Mouse (Mus musculus): ENCODE results near the gene Capza2. TPM values are rescaled to one million over a fixed set of nuclear protein-coding genes. Genes with fewer than 3 reads are reported as not detected.

Capza2 gene
- polyA plus RNA-seq, 1 experiment: 51.5 TPM

- TF ChIP-seq MYOG (IDR thresholded peaks at IDR 0.05; ENCODE audit: control insufficient read depth, extremely low read depth, insufficient read length): no peak
- TF ChIP-seq MYOD1 (IDR thresholded peaks at IDR 0.05; ENCODE audit: control insufficient read depth, insufficient read length, low read depth): peak; percentile 45
- peaks cover 19% of the 10 kb centered on the region for H3K79me2 ChIP-seq (ENCODE audit: control insufficient read depth, insufficient read depth)
- H3ac ChIP-seq (ENCODE audit: control insufficient read depth, insufficient read length, low read depth): no peak overlapping the region
- H3K4me3 ChIP-seq (ENCODE audit: insufficient read depth, poor library complexity, severe bottlenecking): no peak overlapping the region
- H3K27me3 ChIP-seq (ENCODE audit: control insufficient read depth, insufficient read depth, insufficient read length): no peaks in the 10 kb centered on the region
- H3K79me3 ChIP-seq (ENCODE audit: low read depth): peaks cover 13% of the 10 kb centered on the region
- no peaks in the 10 kb centered on the region for H3K36me3 ChIP-seq (ENCODE audit: control insufficient read depth, insufficient read depth)
Measured at GRCm38 (mm10) chr6:17633819-17634218, 2.2 kb upstream of the Capza2 start.

GRCm38 (mm10) chr6:17634992-17635391, 1.0 kb upstream of the Capza2 start:
- peaks cover under 1% of the 10 kb centered on the region for H3K36me3 ChIP-seq (ENCODE audit: control insufficient read depth, insufficient read depth)
- peaks cover 25% of the 10 kb centered on the region for H3K79me3 ChIP-seq (ENCODE audit: low read depth)
- peaks cover 31% of the 10 kb centered on the region for H3K79me2 ChIP-seq (ENCODE audit: control insufficient read depth, insufficient read depth)
- H3K4me3 ChIP-seq (ENCODE audit: insufficient read depth, poor library complexity, severe bottlenecking): no peak overlapping the region
- TF ChIP-seq CEBPB (IDR thresholded peaks at IDR 0.05; ENCODE audit: low read depth) (no peak), USF1 (IDR thresholded peaks at IDR 0.05; ENCODE audit: low read depth) (no peak), CTCF (IDR thresholded peaks at IDR 0.05; ENCODE audit: control insufficient read depth, insufficient read depth, insufficient read length) (no peak), MYOD1 (IDR thresholded peaks at IDR 0.05; ENCODE audit: control insufficient read depth, insufficient read length, low read depth) (no peak), MAX (IDR thresholded peaks at IDR 0.05) (no peak), FOSL1 (IDR thresholded peaks at IDR 0.05; ENCODE audit: insufficient read depth, low read length, poor library complexity, severe bottlenecking) (no peak)
- H3K27me3 ChIP-seq (ENCODE audit: control insufficient read depth, insufficient read depth, insufficient read length): no peaks in the 10 kb centered on the region
- no peak overlapping the region for H3ac ChIP-seq (ENCODE audit: control insufficient read depth, insufficient read length, low read depth)

- peaks cover 43% of the 10 kb centered on the region for H3K79me3 ChIP-seq (ENCODE audit: low read depth)
Measured at GRCm38 (mm10) chr6:17636764-17637170, 733 bp downstream of the Capza2 start.

GRCm38 (mm10) chr6:17637205-17638203, 1.5 kb downstream of the Capza2 start:
- peak overlapping the region; percentile 79 for H3K4me3 ChIP-seq (ENCODE audit: insufficient read depth, poor library complexity, severe bottlenecking)
- peaks cover 12% of the 10 kb centered on the region for H3K36me3 ChIP-seq (ENCODE audit: control insufficient read depth, insufficient read depth)
- H3K79me2 ChIP-seq (ENCODE audit: control insufficient read depth, insufficient read depth): peaks cover 56% of the 10 kb centered on the region
- H3K27me3 ChIP-seq (ENCODE audit: control insufficient read depth, insufficient read depth, insufficient read length): no peaks in the 10 kb centered on the region
- H3K79me3 ChIP-seq (ENCODE audit: low read depth): peaks cover 50% of the 10 kb centered on the region
- TF ChIP-seq MYOG (IDR thresholded peaks at IDR 0.05; ENCODE audit: control insufficient read depth, extremely low read depth, insufficient read length) (no peak), CEBPB (IDR thresholded peaks at IDR 0.05; ENCODE audit: low read depth) (no peak), FOSL1 (IDR thresholded peaks at IDR 0.05; ENCODE audit: insufficient read depth, low read length, poor library complexity, severe bottlenecking) (no peak), USF1 (IDR thresholded peaks at IDR 0.05; ENCODE audit: low read depth) (no peak), MYOD1 (IDR thresholded peaks at IDR 0.05; ENCODE audit: control insufficient read depth, insufficient read length, low read depth) (no peak), CTCF (IDR thresholded peaks at IDR 0.05; ENCODE audit: control insufficient read depth, insufficient read depth, insufficient read length) (no peak)
- peak overlapping the region; percentile 85 for H3ac ChIP-seq (ENCODE audit: control insufficient read depth, insufficient read length, low read depth)

More at GRCm38 (mm10) chr6:17636764-17637170, 733 bp downstream of the Capza2 start:
- H3K4me3 ChIP-seq (ENCODE audit: insufficient read depth, poor library complexity, severe bottlenecking): peak overlapping the region; percentile 79
- H3K36me3 ChIP-seq (ENCODE audit: control insufficient read depth, insufficient read depth): peaks cover 12% of the 10 kb centered on the region
- H3K27me3 ChIP-seq (ENCODE audit: control insufficient read depth, insufficient read depth, insufficient read length): no peaks in the 10 kb centered on the region
- TF ChIP-seq MYOD1 (IDR thresholded peaks at IDR 0.05; ENCODE audit: control insufficient read depth, insufficient read length, low read depth): no peak
- TF ChIP-seq MAX (IDR thresholded peaks at IDR 0.05): peak; percentile 69
- peaks cover 49% of the 10 kb centered on the region for H3K79me2 ChIP-seq (ENCODE audit: control insufficient read depth, insufficient read depth)
- peak overlapping the region; percentile 85 for H3ac ChIP-seq (ENCODE audit: control insufficient read depth, insufficient read length, low read depth)

- Histone ChIP-seq H3K36me3 (ENCODE audit: control insufficient read depth, insufficient read depth) (peaks cover 12% of the 10 kb centered on the region), H3K79me3 (ENCODE audit: low read depth) (peaks cover 76% of the 10 kb centered on the region), H3K27me3 (ENCODE audit: control insufficient read depth, insufficient read depth, insufficient read length) (no peaks in the 10 kb centered on the region), H3K79me2 (ENCODE audit: control insufficient read depth, insufficient read depth) (peaks cover 81% of the 10 kb centered on the region), H3K4me3 (ENCODE audit: insufficient read depth, poor library complexity, severe bottlenecking) (no peak overlapping the region), H3ac (ENCODE audit: control insufficient read depth, insufficient read length, low read depth) (no peak overlapping the region)
- TF ChIP-seq CTCF (IDR thresholded peaks at IDR 0.05; ENCODE audit: control insufficient read depth, insufficient read depth, insufficient read length) (no peak), MAX (IDR thresholded peaks at IDR 0.05) (no peak), FOSL1 (IDR thresholded peaks at IDR 0.05; ENCODE audit: insufficient read depth, low read length, poor library complexity, severe bottlenecking) (no peak), MYOG (IDR thresholded peaks at IDR 0.05; ENCODE audit: control insufficient read depth, extremely low read depth, insufficient read length) (no peak), USF1 (IDR thresholded peaks at IDR 0.05; ENCODE audit: low read depth) (no peak), MYOD1 (IDR thresholded peaks at IDR 0.05; ENCODE audit: control insufficient read depth, insufficient read length, low read depth) (no peak), CEBPB (IDR thresholded peaks at IDR 0.05; ENCODE audit: low read depth) (no peak)
Measured at GRCm38 (mm10) chr6:17640031-17640430, 4.0 kb downstream of the Capza2 start.

GRCm38 (mm10) chr6:17642739-17643138, 6.7 kb downstream of the Capza2 start:
- no peak overlapping the region for H3K4me3 ChIP-seq (ENCODE audit: insufficient read depth, poor library complexity, severe bottlenecking)
- H3ac ChIP-seq (ENCODE audit: control insufficient read depth, insufficient read length, low read depth): no peak overlapping the region
- peaks cover 14% of the 10 kb centered on the region for H3K36me3 ChIP-seq (ENCODE audit: control insufficient read depth, insufficient read depth)
- no peaks in the 10 kb centered on the region for H3K27me3 ChIP-seq (ENCODE audit: control insufficient read depth, insufficient read depth, insufficient read length)
- peaks cover 100% of the 10 kb centered on the region for H3K79me3 ChIP-seq (ENCODE audit: low read depth)
- TF ChIP-seq USF1 (IDR thresholded peaks at IDR 0.05; ENCODE audit: low read depth) (no peak), MYOG (IDR thresholded peaks at IDR 0.05; ENCODE audit: control insufficient read depth, extremely low read depth, insufficient read length) (no peak), CEBPB (IDR thresholded peaks at IDR 0.05; ENCODE audit: low read depth) (no peak), FOSL1 (IDR thresholded peaks at IDR 0.05; ENCODE audit: insufficient read depth, low read length, poor library complexity, severe bottlenecking) (no peak), MAX (IDR thresholded peaks at IDR 0.05) (no peak), MYOD1 (IDR thresholded peaks at IDR 0.05; ENCODE audit: control insufficient read depth, insufficient read length, low read depth) (no peak), CTCF (IDR thresholded peaks at IDR 0.05; ENCODE audit: control insufficient read depth, insufficient read depth, insufficient read length) (no peak)
- H3K79me2 ChIP-seq (ENCODE audit: control insufficient read depth, insufficient read depth): peaks cover 100% of the 10 kb centered on the region

Measured in C2C12 (cell line).